Mouse (Mus musculus) kidney, adult 2 months (tissue): ENCODE data around the gene Rps3. TPM values are rescaled to one million over a fixed set of nuclear protein-coding genes. Genes with fewer than 3 reads are reported as not detected.
A peak's percentile ranks its signal among the peaks of the same experiment; 100 is the strongest.
"Not testable (repeated sequence)": the region's sequence is repeated elsewhere in the genome, so short reads cannot be mapped to it uniquely, and the experiment has no call there.

Experiments used
- DNase-seq: peaks from one replicate; pipeline ENCODE4 v3.0.0; 2021
- H3K27ac ChIP-seq: fragments of 200-500 bp; 2 replicates; pipeline ENCODE4 v1.5.1; 2012; ENCODE audit warnings: low read depth, low read length, control low read depth, inconsistent platforms; ENCODE audit not compliant: insufficient read depth
- H3K27me3 ChIP-seq: fragments of 200-500 bp; replicated peaks from 2 replicates; pipeline ENCODE4 v1.6.1; 2012; ENCODE audit warnings: mild to moderate bottlenecking, moderate library complexity, low read length, inconsistent platforms; ENCODE audit not compliant: control insufficient read depth, insufficient read depth
- H3K36me3 ChIP-seq: fragments of 200-500 bp; 2 replicates; pipeline ENCODE4 v1.6.1; 2012; ENCODE audit warnings: mild to moderate bottlenecking, moderate library complexity, low read length, inconsistent platforms; ENCODE audit not compliant: control insufficient read depth, insufficient read depth
- H3K4me1 ChIP-seq: fragments of 200-500 bp; 2 replicates; pipeline ENCODE4 v1.6.1; 2011; ENCODE audit warnings: low read length; ENCODE audit not compliant: control insufficient read depth, insufficient read depth
- H3K4me3 ChIP-seq: fragments of 200-500 bp; 2 replicates; pipeline ENCODE4 v1.5.1; 2011; ENCODE audit warnings: mild to moderate bottlenecking, low read depth, low read length, control low read depth; ENCODE audit not compliant: insufficient read depth
- CTCF ChIP-seq: fragments of 200-500 bp; conservative IDR thresholded peaks from 2 replicates; pipeline ENCODE4 v1.5.1; 2011; ENCODE audit warnings: low read depth, mild to moderate bottlenecking, control low read depth, low read length, moderate library complexity, mixed read lengths; ENCODE audit not compliant: insufficient read depth, insufficient read length
- POLR2A ChIP-seq: fragments of 200-500 bp; IDR thresholded peaks from one replicate; pipeline ENCODE4 v1.6.1; 2011; ENCODE audit warnings: low read depth, low read length, control low read depth
- WGBS: fragments of 180-500 bp; shearing (Covaris S2); methylation state at CpG from one replicate; pipeline ENCODE4 v1.1.7; 2018; 5-methylcytosine and 5-hydroxymethylcytosine counted together
- polyA plus RNA-seq: library from polyadenylated mRNA; depleted of rRNA; stranded (reverse); fragments of >200 nt; gene quantifications from 2 replicates; pipeline ENCODE4 v1.2.3, GENCODE M21; 2012

The Rps3 gene
- polyA plus RNA-seq, 1 experiment = 386 TPM

- no peak overlapping the region for H3K27ac ChIP-seq
- DNase-seq = peak; percentile 45
- no peaks in the 10 kb centered on the region for H3K27me3 ChIP-seq
- H3K4me3 ChIP-seq = no peak overlapping the region
- no peak for TF ChIP-seq CTCF
- TF ChIP-seq POLR2A = no peak
- H3K4me1 ChIP-seq = no peaks in the 10 kb centered on the region; the same call in 1 of the 2 replicates
- WGBS = 43% methylated on average over 4 of the region's 4 CpGs
- no peaks in the 10 kb centered on the region for H3K36me3 ChIP-seq
Measured at GRCm38 (mm10) chr7:99518954-99519644, 35.6 kb upstream of the Rps3 start.

DNA sequence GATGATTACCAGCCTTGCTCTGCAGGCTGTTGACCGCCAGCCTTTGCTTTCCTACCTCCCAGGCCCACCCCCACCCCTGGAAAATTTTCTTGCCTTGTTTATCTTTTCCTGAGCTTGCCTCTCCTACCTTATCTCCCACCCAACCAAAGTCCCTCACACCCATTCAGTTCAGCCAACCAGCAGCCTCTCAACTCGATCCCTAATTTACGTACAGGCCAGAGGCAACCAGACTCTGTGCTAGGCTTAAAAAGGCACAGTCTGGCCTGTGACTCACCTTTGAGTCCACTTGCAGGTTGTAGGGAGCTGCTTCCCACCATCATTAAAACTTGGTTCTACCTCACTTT lies 33.2 kb upstream of the Rps3 start:
- Histone ChIP-seq H3K4me1 (no peaks in the 10 kb centered on the region), H3K27me3 (no peaks in the 10 kb centered on the region), H3K4me3 (no peak overlapping the region), H3K36me3 (no peaks in the 10 kb centered on the region), H3K27ac (no peak overlapping the region)
- no peak for DNase-seq
- WGBS = 90% methylated on average over 3 of the region's 3 CpGs
- no peak for TF ChIP-seq POLR2A
- TF ChIP-seq CTCF = no peak

DNA sequence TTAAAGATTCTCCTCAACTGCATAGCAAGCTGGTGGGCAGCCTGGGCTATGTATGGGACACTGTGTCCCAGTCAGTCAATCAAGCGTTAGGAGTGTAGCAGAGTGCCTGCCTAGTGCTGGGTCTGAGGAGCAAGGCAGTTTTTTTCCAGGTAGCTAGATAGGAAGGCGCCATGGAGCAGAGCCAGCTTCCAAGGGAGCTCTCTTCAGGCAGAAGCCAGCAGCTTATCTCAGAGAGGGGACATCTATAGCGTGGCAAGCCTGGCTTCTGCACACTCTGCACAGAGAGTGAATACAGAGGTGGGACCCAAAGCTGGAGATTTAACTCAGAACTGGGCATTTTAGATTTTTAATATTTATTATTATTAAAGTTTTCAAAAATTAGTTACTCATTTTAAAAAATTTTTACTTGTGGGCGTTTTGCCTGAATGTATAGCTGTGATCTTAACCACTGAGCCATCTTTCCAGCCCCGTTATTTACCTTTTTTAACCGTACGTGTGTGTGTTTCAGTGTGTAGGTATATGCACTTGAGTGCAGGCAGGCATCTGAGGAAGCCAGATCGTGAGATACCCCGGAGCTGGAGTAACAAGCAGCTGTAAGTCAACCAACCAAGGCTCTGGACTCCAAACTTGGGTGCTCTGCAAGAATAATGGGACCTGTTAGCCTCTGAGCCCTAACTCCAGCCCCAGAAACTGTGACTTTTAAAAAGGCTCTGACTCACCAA lies 32.7 kb upstream of the Rps3 start:
- H3K4me1 ChIP-seq = no peaks in the 10 kb centered on the region
- 89% methylated on average over 9 of the region's 9 CpGs for WGBS
- H3K4me3 ChIP-seq = no peak overlapping the region
- no peak for DNase-seq
- no peak overlapping the region for H3K27ac ChIP-seq
- TF ChIP-seq POLR2A (no peak), CTCF (no peak)
- H3K36me3 ChIP-seq = no peaks in the 10 kb centered on the region
- H3K27me3 ChIP-seq = no peaks in the 10 kb centered on the region

DNA sequence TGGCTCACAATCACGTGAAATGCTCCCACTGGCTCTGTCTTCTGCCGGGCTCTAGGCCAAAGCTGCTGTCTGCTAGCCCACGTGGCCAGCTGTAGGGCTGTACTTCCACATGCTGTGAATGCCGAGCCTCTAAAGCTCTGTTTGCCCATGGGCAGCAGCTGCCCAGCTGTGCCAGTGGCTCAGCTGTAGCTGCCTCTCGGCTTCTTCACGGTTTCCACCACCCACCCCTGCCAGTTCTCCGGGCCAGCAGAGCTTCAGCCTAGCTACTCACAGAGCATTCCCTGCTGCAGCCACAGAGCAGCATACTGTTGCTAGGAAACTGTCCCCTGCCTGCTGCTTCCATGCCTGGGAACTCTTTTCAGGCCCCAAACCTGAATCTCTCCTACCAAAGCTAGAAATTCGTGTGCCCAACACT lies 26.6 kb upstream of the Rps3 start:
- DNase-seq = peak; percentile 78
- no peak for TF ChIP-seq CTCF
- no peak for TF ChIP-seq POLR2A
- H3K36me3 ChIP-seq = no peaks in the 10 kb centered on the region
- 18% methylated on average over 8 of the region's 8 CpGs for WGBS
- H3K27ac ChIP-seq = no peak overlapping the region
- H3K4me3 ChIP-seq = no peak overlapping the region
- H3K4me1 ChIP-seq = peaks cover 5% of the 10 kb centered on the region
- no peaks in the 10 kb centered on the region for H3K27me3 ChIP-seq

DNA sequence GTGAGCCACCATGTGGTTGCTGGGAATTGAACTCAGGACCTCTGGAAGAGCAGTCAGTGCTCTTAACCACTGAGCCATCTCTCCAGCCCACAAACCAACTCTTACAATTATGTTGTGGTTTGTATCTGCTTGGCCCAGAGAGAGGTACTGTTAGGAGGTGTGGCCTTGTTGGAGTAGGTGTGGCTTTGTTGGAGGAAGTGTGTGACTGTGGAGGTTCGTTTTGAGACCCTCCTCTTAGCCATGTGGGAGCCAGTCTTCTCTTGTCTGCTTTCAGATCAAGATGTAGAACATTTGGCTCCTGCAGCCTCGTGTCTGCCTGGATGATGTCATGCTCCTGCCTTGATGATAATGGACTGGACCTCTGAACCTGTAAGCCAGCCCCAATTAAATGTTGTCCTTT lies 24.6 kb upstream of the Rps3 start:
- not testable (repeated sequence) for H3K4me3 ChIP-seq, H3K4me1 ChIP-seq, H3K36me3 ChIP-seq, H3K27ac ChIP-seq, H3K27me3 ChIP-seq, DNase-seq
- WGBS = 29% methylated on average over 2 of the region's 2 CpGs

GRCm38 (mm10) chr7:99504556-99504955 lies 21.0 kb upstream of the Rps3 start:
- Histone ChIP-seq H3K27me3 (no peaks in the 10 kb centered on the region), H3K4me1 (no peaks in the 10 kb centered on the region), H3K36me3 (no peaks in the 10 kb centered on the region), H3K27ac (no peak overlapping the region), H3K4me3 (no peak overlapping the region)
- no peak for TF ChIP-seq POLR2A
- TF ChIP-seq CTCF = no peak
- peak; percentile 55 for DNase-seq

DNA sequence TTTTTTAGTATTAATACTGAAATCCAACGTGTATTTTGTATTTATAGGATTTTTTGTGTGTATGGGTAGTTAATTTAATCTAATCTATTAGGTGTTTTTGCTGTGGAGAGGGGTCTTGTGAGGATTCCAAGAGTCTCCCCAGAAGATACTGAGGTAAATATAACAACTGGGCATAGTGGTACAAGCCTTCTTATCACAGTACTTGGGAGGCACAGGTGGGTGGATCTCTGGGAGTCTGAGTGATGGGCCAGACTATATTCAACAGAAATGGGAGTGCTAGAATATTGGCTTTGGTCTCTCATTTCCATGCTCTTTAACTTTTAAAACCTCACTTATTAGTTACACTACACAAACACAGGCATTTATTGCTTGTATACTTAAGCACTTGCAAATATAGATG lies 17.6 kb upstream of the Rps3 start:
- no peak overlapping the region for H3K27ac ChIP-seq
- TF ChIP-seq CTCF = no peak
- no peak for TF ChIP-seq POLR2A
- H3K4me1 ChIP-seq = no peaks in the 10 kb centered on the region
- no peak for DNase-seq
- WGBS = 71% methylated on average over 1 of the region's 1 CpGs
- no peaks in the 10 kb centered on the region for H3K36me3 ChIP-seq
- no peaks in the 10 kb centered on the region for H3K27me3 ChIP-seq
- no peak overlapping the region for H3K4me3 ChIP-seq
